Mouse (Mus musculus) kidney, postnatal 0 days (tissue): ENCODE data around the gene Lcp2. TPM values are rescaled to one million over a fixed set of nuclear protein-coding genes. Genes with fewer than 3 reads are reported as not detected.
A peak's percentile ranks its signal among the peaks of the same experiment; 100 is the strongest.

ENCODE experiments used
- ATAC-seq: fragments of 200-750 bp; cut with Nextera tagmentation; replicated peaks from 2 replicates; pipeline ENCODE4 v1.8.0; 2017; ENCODE audit warnings: low read depth, moderate number of reproducible peaks, moderate TSS enrichment, moderate library complexity; ENCODE audit not compliant: low FRiP score
- DNase-seq: peaks from one replicate; pipeline ENCODE4 v3.0.0-alpha.2; 2016; ENCODE audit warnings: low spot score
- H3K27ac ChIP-seq: fragments of 300-500 bp; sonication (generic); 2 replicates; pipeline ENCODE4 v1.5.1; 2014; ENCODE audit warnings: mild to moderate bottlenecking
- H3K27me3 ChIP-seq: fragments of 300-500 bp; sonication (generic); 2 replicates; pipeline ENCODE4 v1.6.1; 2014; ENCODE audit warnings: low read length, mixed read lengths; ENCODE audit not compliant: insufficient read depth
- H3K36me3 ChIP-seq: fragments of 300-500 bp; sonication (generic); 2 replicates; pipeline ENCODE4 v1.6.1; 2014; ENCODE audit warnings: low read length, mixed read lengths; ENCODE audit not compliant: insufficient read depth
- H3K4me1 ChIP-seq: fragments of 300-500 bp; sonication (generic); replicated peaks from 2 replicates; pipeline ENCODE4 v1.6.1; 2014; ENCODE audit warnings: antibody characterized with exemption, low read length, mixed read lengths; ENCODE audit not compliant: insufficient read depth
- H3K4me2 ChIP-seq: fragments of 300-500 bp; sonication (generic); 2 replicates; pipeline ENCODE4 v1.6.1; 2014; ENCODE audit warnings: mild to moderate bottlenecking, low read length, moderate library complexity, mixed read lengths
- H3K4me3 ChIP-seq: fragments of 300-500 bp; sonication (generic); replicated peaks from 2 replicates; pipeline ENCODE4 v1.5.1; 2014; ENCODE audit warnings: low read depth, low read length
- H3K9ac ChIP-seq: fragments of 300-500 bp; sonication (generic); 2 replicates; pipeline ENCODE4 v1.6.1; 2014; ENCODE audit warnings: low read depth, low read length
- H3K9me3 ChIP-seq: fragments of 300-500 bp; sonication (generic); replicated peaks from 2 replicates; pipeline ENCODE4 v1.6.1; 2016; ENCODE audit warnings: low read length, inconsistent platforms, mixed read lengths
- CTCF ChIP-seq: IDR thresholded peaks from 2 replicates; pipeline ENCODE4 v1.5.1; 2016; ENCODE audit warnings: antibody characterized with exemption, low read depth, mild to moderate bottlenecking, moderate library complexity
- WGBS: fragments of 180-500 bp; shearing (Covaris S2); extraction: QIAGEN DNeasy Blood & Tissue Kit; methylation state at CpG from one replicate; pipeline ENCODE4 v1.1.7; 2014; 5-methylcytosine and 5-hydroxymethylcytosine counted together
- polyA plus RNA-seq: library from polyadenylated mRNA; unstranded; fragments of >200 nt; fragmentation: Nextera tagmentation; extraction: Ambion mirVana; gene quantifications from 2 replicates; pipeline ENCODE4 v1.2.1, GENCODE M21; 2015

Gene Lcp2
- polyA plus RNA-seq, 1 experiment from 2014 or later, result 1.7 TPM

DNA sequence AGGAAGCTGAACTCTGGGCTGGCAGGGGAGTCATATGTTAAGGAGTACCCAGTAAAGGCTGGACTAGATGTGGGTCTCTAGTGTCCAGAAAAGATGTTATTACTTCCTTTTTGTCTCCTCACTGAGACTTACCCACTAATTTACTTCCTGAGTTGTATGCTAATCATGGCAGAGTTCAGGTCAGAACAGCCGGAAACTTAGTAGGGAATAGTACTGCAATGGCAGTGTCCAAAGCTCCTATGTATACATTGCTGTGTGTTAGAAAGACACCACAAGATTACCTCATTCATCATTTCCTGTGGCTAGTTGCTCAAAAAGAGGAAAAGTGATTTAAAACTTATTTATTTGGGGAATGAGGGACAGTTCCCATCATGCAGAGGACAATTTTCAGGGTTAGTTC, 21.6 kb upstream of the Lcp2 start:
- H3K27ac ChIP-seq, result no peak overlapping the region
- no peaks in the 10 kb centered on the region for H3K9me3 ChIP-seq
- no peak overlapping the region for H3K9ac ChIP-seq
- TF ChIP-seq CTCF, result no peak
- H3K4me1 ChIP-seq, result no peaks in the 10 kb centered on the region
- DNase-seq (no peak), ATAC-seq (no peak)
- no peak overlapping the region for H3K4me3 ChIP-seq
- H3K27me3 ChIP-seq, result no peaks in the 10 kb centered on the region
- WGBS, result 82% methylated on average over 1 of the region's 1 CpGs
- no peak overlapping the region for H3K4me2 ChIP-seq
- H3K36me3 ChIP-seq, result no peaks in the 10 kb centered on the region

DNA sequence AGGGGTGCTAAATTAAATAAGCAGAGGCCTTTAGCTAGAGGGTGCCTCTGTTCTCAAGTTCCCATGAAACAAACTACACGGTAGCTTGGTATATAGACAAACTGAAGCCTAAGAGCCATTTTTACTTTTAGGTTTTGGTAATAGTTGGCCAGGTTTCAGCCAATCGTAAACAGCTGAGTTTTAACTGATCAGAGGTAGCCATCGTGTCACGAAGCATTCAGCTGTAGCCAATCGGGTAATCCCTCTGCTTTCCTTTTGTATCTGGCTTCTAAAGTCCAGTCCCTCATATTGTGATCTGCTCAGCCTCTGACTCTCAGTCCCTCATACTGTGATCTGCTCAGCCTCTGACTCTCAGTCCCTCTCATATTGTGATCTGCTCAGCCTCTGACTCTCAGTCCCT, 17.1 kb upstream of the Lcp2 start:
- Histone ChIP-seq H3K9ac (no peak overlapping the region), H3K27ac (no peak overlapping the region), H3K27me3 (no peaks in the 10 kb centered on the region), H3K4me2 (no peak overlapping the region), H3K36me3 (no peaks in the 10 kb centered on the region), H3K4me1 (no peaks in the 10 kb centered on the region), H3K9me3 (no peaks in the 10 kb centered on the region), H3K4me3 (no peak overlapping the region)
- no peak for DNase-seq
- 65% methylated on average over 5 of the region's 5 CpGs for WGBS
- TF ChIP-seq CTCF, result no peak
- no peak for ATAC-seq

DNA sequence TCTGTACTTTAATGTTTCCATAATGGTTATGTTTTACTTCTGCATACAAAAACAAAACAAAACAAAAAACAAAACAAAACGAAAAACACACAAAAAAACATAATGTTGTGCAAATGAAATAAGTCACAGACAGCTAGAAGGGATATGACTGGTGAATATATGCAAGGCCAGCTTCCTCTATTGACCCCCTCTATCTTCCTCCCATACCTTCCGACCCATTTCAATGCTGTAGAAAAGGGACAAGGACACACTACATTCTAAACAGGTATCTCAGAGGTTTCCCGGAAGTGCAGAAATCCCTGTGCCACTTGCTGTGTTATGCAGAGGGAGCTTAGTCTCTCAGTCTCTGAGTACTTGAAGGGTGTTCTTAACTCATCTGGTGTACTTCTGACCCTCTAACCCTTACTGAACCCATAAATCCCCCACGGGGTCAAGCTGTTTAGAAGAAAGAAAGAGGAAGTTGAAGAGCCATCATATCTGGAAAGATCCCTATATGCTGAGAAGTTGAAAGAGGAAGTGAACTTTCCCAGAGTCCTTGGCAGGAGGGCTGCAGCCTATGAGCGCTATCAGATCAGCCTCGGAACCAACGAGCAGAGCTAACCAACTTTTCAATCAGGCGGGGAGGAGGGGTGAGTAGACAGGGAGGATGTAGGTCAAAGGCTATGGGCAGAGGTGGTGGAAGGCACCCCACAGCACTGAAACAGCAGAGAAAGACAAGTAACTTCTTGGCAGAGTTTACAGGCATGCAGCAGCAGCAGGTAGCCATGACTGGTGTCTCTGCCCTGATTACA, 15.5 kb upstream of the Lcp2 start:
- TF ChIP-seq CTCF, result no peak
- DNase-seq (peak; percentile 14), ATAC-seq (no peak)
- Histone ChIP-seq H3K9ac (no peak overlapping the region), H3K4me1 (no peaks in the 10 kb centered on the region), H3K27ac (no peak overlapping the region), H3K27me3 (no peaks in the 10 kb centered on the region), H3K4me3 (no peak overlapping the region), H3K36me3 (no peaks in the 10 kb centered on the region), H3K9me3 (no peaks in the 10 kb centered on the region), H3K4me2 (no peak overlapping the region)
- 55% methylated on average over 8 of the region's 8 CpGs for WGBS

DNA sequence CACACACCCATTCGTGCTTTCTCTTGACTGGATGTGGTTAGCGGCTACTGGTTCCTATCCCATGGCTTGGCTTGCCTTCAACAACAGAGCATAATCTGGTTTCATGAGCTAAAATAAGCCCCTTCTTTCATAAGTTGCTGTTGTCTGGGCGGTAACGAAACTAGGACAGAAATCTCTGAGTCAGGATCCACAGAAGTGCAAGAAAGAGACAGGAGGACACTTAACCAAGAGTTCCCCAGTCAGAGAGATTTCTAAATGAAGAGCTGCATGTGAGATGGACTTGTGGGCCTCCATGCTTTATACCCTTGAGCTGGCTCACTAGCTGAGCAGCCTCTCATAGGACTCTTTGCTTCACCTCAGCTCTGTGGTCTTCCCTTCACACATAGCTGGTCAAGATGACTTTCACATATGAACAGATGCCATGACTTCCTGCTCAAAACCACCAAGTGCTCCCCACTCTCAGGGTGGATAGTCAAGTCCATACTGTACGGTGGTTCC, 12.7 kb upstream of the Lcp2 start:
- no peak overlapping the region for H3K9ac ChIP-seq
- no peaks in the 10 kb centered on the region for H3K36me3 ChIP-seq
- no peak overlapping the region for H3K4me3 ChIP-seq
- no peaks in the 10 kb centered on the region for H3K27me3 ChIP-seq
- no peak for TF ChIP-seq CTCF
- WGBS, result 87% methylated on average over 5 of the region's 5 CpGs
- no peaks in the 10 kb centered on the region for H3K9me3 ChIP-seq
- DNase-seq (peak; percentile 1), ATAC-seq (no peak)
- H3K27ac ChIP-seq, result no peak overlapping the region
- H3K4me1 ChIP-seq, result no peaks in the 10 kb centered on the region
- no peak overlapping the region for H3K4me2 ChIP-seq

DNA sequence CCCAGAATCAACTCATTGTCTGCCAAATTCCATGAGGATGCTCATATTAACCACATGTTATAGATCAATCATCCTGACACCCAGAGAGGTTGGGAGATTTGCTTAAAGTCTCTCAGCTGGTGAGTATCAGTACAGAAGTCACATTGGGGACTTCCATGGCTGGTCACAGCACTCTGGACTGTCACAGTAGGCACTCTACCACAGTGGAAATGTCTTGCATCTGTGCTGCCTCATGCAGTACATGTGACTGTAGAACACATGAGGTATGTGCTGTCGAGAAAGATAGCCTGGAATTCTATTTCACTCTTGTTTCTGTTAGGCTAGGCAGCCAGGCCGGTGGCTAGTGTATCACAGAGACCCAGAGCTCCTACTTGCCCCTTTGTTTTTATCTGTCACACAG, 11.9 kb upstream of the Lcp2 start:
- no peak overlapping the region for H3K4me2 ChIP-seq
- H3K36me3 ChIP-seq, result no peaks in the 10 kb centered on the region
- DNase-seq (no peak), ATAC-seq (no peak)
- no peak overlapping the region for H3K9ac ChIP-seq
- no peaks in the 10 kb centered on the region for H3K4me1 ChIP-seq
- H3K9me3 ChIP-seq, result no peaks in the 10 kb centered on the region
- H3K27me3 ChIP-seq, result no peaks in the 10 kb centered on the region
- H3K27ac ChIP-seq, result no peak overlapping the region
- no peak overlapping the region for H3K4me3 ChIP-seq
- 81% methylated on average over 2 of the region's 2 CpGs for WGBS
- TF ChIP-seq CTCF, result no peak

DNA sequence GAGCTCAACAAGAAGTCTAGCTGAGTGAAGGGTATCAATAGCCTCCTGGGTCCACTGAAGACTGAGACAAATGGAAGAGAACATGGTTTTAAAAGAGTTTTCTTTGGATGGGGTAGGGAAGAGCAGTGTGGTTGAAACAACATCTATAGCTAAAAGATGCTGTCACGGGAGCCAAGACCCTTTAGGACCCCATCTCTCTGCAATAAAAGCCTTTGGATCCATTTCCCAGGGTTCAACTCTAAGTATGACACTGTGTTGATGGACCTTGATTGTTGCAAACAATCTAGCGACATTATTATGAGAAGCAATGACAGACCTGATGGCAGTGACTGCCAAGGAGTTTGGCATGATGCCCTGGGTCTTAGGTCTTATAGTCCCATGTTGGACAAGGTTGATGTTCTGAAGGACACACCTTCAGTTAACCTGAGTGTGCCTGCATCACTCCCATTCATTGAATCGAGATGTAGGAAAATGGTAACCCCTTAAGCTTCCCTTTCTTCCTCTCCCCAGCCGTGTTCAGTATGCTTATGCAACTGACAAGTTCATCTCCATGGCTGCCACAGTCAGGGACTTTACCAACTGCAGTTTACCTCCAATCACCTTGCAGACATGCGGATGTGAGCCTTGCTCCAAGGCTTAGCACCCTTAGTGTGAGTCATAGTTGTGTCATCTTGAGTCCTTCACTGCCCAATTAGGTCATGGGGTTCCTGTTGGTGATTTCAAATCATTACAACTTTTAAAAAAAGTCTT, 10.6 kb upstream of the Lcp2 start:
- Histone ChIP-seq H3K4me2 (no peak overlapping the region), H3K36me3 (no peaks in the 10 kb centered on the region), H3K4me3 (no peak overlapping the region), H3K9ac (no peak overlapping the region), H3K9me3 (no peaks in the 10 kb centered on the region), H3K27ac (no peak overlapping the region), H3K27me3 (no peaks in the 10 kb centered on the region), H3K4me1 (no peaks in the 10 kb centered on the region)
- WGBS, result 84% methylated on average over 5 of the region's 5 CpGs
- TF ChIP-seq CTCF, result no peak
- ATAC-seq, result no peak
- DNase-seq, result no peak
